Mouse (Mus musculus) liver, embryonic 14.5 days (tissue): ENCODE results near the gene Wdcp.
"Not testable (repeated sequence)": the region's sequence is repeated elsewhere in the genome, so short reads cannot be mapped to it uniquely, and the experiment has no call there.

Experiments used
- CTCF ChIP-seq: IDR thresholded peaks from 2 replicates; pipeline ENCODE4 v1.5.1; 2016; ENCODE audit warnings: antibody characterized with exemption, low read depth, control low read depth
- EP300 ChIP-seq: IDR thresholded peaks from 2 replicates; pipeline ENCODE4 v1.6.1; 2016; ENCODE audit warnings: antibody characterized with exemption, low read depth

DNA sequence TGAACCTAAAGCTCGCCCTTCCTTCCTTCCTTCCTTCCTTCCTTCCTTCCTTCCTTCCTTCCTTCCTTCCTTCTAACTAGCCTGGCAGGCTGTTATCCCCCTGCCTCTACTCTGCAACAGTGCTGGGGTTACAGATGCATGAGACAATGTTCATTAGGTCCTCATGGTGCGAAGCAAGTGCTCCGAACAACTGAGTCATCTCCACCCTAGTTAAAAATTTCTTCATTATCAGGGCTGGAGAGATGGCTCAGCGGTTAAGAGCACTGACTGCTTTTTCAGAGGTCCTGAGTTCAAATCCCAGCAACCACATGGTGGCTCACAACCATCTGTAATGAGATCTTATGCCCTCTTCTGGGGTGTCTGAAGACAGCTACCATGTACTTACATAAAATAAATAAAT is 43.5 kb downstream of the Wdcp start:
- not testable (repeated sequence) for TF ChIP-seq CTCF, EP300
